Mouse (Mus musculus): ENCODE data around the gene Traf1. TPM values are rescaled to one million over a fixed set of nuclear protein-coding genes. Genes with fewer than 3 reads are reported as not detected.

Gene Traf1
- polyA plus RNA-seq, 1 experiment = 1.1 TPM

- Histone ChIP-seq H3ac (ENCODE audit: control insufficient read depth, insufficient read length) (no peak overlapping the region), H3K27me3 (ENCODE audit: control insufficient read depth, insufficient read depth, insufficient read length) (peaks cover 32% of the 10 kb centered on the region), H3K4me3 (no peak overlapping the region), H3K79me2 (ENCODE audit: control insufficient read depth, insufficient read depth) (no peaks in the 10 kb centered on the region), H3K36me3 (ENCODE audit: control insufficient read depth, insufficient read depth) (no peaks in the 10 kb centered on the region), H3K4me2 (ENCODE audit: low read depth) (no peak overlapping the region)
- no peak for TF ChIP-seq E2F4 (IDR thresholded peaks at IDR 0.05; ENCODE audit: insufficient read depth)
- TF ChIP-seq MAX (IDR thresholded peaks at IDR 0.05; ENCODE audit: low read depth) = no peak
- TF ChIP-seq MYOD1 (IDR thresholded peaks at IDR 0.05; ENCODE audit: control insufficient read depth in 1 of 3, insufficient read length in 2 of 3, low read depth in 2 of 3) = no peak
- TF ChIP-seq USF1 (IDR thresholded peaks at IDR 0.05; ENCODE audit: low read depth) = no peak
- no peak for TF ChIP-seq TCF3 (IDR thresholded peaks at IDR 0.05; ENCODE audit: insufficient read length, low read depth)
- TF ChIP-seq POLR2A (IDR thresholded peaks at IDR 0.05; ENCODE audit: insufficient read length, low read depth) = no peak
- TF ChIP-seq MYOG (IDR thresholded peaks at IDR 0.05; ENCODE audit: control insufficient read depth in 1 of 3, insufficient read depth in 1 of 3, insufficient read length in 2 of 3, low read depth in 2 of 3) = no peak
- TF ChIP-seq POLR2AphosphoS2 (IDR thresholded peaks at IDR 0.05; ENCODE audit: insufficient read length, low read depth) = no peak
- TF ChIP-seq CEBPB (IDR thresholded peaks at IDR 0.05; ENCODE audit: insufficient read depth, poor library complexity, severe bottlenecking) = no peak
- TF ChIP-seq TCF12 (IDR thresholded peaks at IDR 0.05; ENCODE audit: insufficient read depth, poor library complexity, severe bottlenecking) = no peak
- no peak for TF ChIP-seq SRF (IDR thresholded peaks at IDR 0.05; ENCODE audit: control insufficient read depth, insufficient read length, low read depth)
- no peak for TF ChIP-seq REST (IDR thresholded peaks at IDR 0.05; ENCODE audit: insufficient read depth, insufficient read length)
Measured at GRCm38 (mm10) chr2:34984885-34985284, 23.3 kb upstream of the Traf1 start.

DNA sequence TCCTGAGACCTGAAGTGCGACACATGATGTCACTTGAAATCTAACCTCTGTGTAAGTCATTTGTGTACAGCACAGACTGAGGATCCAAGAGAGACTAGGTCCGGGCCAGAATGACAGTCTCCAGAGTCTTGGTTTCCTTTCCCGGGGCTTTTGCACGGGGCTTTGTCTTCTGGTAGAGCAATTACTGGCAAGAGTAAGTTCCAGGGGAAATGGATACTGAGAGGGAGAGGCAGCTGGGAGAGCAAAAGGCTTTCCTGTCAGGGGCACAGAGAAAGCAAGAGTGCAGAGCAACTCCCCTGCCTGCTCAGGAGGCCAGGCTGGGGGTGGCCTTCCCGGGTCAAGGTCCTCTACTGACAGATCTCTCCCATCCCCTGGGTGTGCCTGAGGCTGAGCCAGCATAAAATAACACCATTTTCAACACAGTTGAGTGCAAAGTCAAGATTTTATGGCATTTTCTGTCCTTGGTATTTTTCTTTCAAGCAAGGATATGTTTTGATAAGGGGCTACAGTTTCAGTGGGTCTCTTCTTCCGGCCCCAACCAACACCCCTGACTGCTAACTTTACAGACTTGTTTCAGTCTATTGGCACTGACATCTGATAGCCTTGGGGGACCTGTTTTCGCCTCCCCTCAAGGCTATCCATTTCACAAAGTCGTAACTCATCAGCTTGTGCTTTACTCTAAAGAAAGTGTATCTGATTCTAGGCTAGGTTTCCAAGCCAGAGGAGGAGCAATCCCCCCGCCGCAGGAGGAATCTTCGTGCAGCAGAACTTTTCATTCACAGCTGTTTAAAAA is 21.5 kb upstream of the Traf1 start:
- Histone ChIP-seq H3K27me3 (ENCODE audit: control insufficient read depth, insufficient read depth, insufficient read length) (peaks cover 20% of the 10 kb centered on the region), H3K4me2 (ENCODE audit: low read depth) (no peak overlapping the region)

GRCm38 (mm10) chr2:34982096-34982724 is 20.6 kb upstream of the Traf1 start:
- H3K4me2 ChIP-seq (ENCODE audit: low read depth) = no peak overlapping the region
- H3ac ChIP-seq (ENCODE audit: control insufficient read depth, insufficient read length) = no peak overlapping the region
- H3K36me3 ChIP-seq (ENCODE audit: control insufficient read depth, insufficient read depth) = no peaks in the 10 kb centered on the region
- H3K4me3 ChIP-seq = no peak overlapping the region
- no peaks in the 10 kb centered on the region for H3K79me2 ChIP-seq (ENCODE audit: control insufficient read depth, insufficient read depth)
- peaks cover 18% of the 10 kb centered on the region for H3K27me3 ChIP-seq (ENCODE audit: control insufficient read depth, insufficient read depth, insufficient read length)
- no peak for TF ChIP-seq SRF (IDR thresholded peaks at IDR 0.05; ENCODE audit: control insufficient read depth, insufficient read length, low read depth)
- TF ChIP-seq POLR2AphosphoS2 (IDR thresholded peaks at IDR 0.05; ENCODE audit: insufficient read length, low read depth) = no peak
- no peak for TF ChIP-seq CEBPB (IDR thresholded peaks at IDR 0.05; ENCODE audit: insufficient read depth, poor library complexity, severe bottlenecking)
- no peak for TF ChIP-seq TCF3 (IDR thresholded peaks at IDR 0.05; ENCODE audit: insufficient read length, low read depth)
- TF ChIP-seq REST (IDR thresholded peaks at IDR 0.05; ENCODE audit: insufficient read depth, insufficient read length) = no peak
- no peak for TF ChIP-seq MAX (IDR thresholded peaks at IDR 0.05; ENCODE audit: low read depth)
- no peak for TF ChIP-seq MYOG (IDR thresholded peaks at IDR 0.05; ENCODE audit: control insufficient read depth in 1 of 3, insufficient read depth in 1 of 3, insufficient read length in 2 of 3, low read depth in 2 of 3)
- no peak for TF ChIP-seq USF1 (IDR thresholded peaks at IDR 0.05; ENCODE audit: low read depth)
- no peak for TF ChIP-seq MYOD1 (IDR thresholded peaks at IDR 0.05; ENCODE audit: control insufficient read depth in 1 of 3, insufficient read length in 2 of 3, low read depth in 2 of 3)
- TF ChIP-seq TCF12 (IDR thresholded peaks at IDR 0.05; ENCODE audit: insufficient read depth, poor library complexity, severe bottlenecking) = no peak

More for the DNA sequence above, 21.5 kb upstream of the Traf1 start:
- Histone ChIP-seq H3K79me2 (ENCODE audit: control insufficient read depth, insufficient read depth) (no peaks in the 10 kb centered on the region), H3K4me3 (no peak overlapping the region), H3K36me3 (ENCODE audit: control insufficient read depth, insufficient read depth) (no peaks in the 10 kb centered on the region), H3ac (ENCODE audit: control insufficient read depth, insufficient read length) (no peak overlapping the region)
- TF ChIP-seq MYOG (IDR thresholded peaks at IDR 0.05; ENCODE audit: control insufficient read depth in 1 of 3, insufficient read depth in 1 of 3, insufficient read length in 2 of 3, low read depth in 2 of 3) (no peak), POLR2AphosphoS2 (IDR thresholded peaks at IDR 0.05; ENCODE audit: insufficient read length, low read depth) (no peak), POLR2A (IDR thresholded peaks at IDR 0.05; ENCODE audit: insufficient read length, low read depth) (no peak), CEBPB (IDR thresholded peaks at IDR 0.05; ENCODE audit: insufficient read depth, poor library complexity, severe bottlenecking) (no peak), MAX (IDR thresholded peaks at IDR 0.05; ENCODE audit: low read depth) (no peak), USF1 (IDR thresholded peaks at IDR 0.05; ENCODE audit: low read depth) (no peak), SRF (IDR thresholded peaks at IDR 0.05; ENCODE audit: control insufficient read depth, insufficient read length, low read depth) (no peak), TCF12 (IDR thresholded peaks at IDR 0.05; ENCODE audit: insufficient read depth, poor library complexity, severe bottlenecking) (no peak), E2F4 (IDR thresholded peaks at IDR 0.05; ENCODE audit: insufficient read depth) (no peak), TCF3 (IDR thresholded peaks at IDR 0.05; ENCODE audit: insufficient read length, low read depth) (no peak), MYOD1 (IDR thresholded peaks at IDR 0.05; ENCODE audit: control insufficient read depth in 1 of 3, insufficient read length in 2 of 3, low read depth in 2 of 3) (no peak), REST (IDR thresholded peaks at IDR 0.05; ENCODE audit: insufficient read depth, insufficient read length) (no peak)

DNA sequence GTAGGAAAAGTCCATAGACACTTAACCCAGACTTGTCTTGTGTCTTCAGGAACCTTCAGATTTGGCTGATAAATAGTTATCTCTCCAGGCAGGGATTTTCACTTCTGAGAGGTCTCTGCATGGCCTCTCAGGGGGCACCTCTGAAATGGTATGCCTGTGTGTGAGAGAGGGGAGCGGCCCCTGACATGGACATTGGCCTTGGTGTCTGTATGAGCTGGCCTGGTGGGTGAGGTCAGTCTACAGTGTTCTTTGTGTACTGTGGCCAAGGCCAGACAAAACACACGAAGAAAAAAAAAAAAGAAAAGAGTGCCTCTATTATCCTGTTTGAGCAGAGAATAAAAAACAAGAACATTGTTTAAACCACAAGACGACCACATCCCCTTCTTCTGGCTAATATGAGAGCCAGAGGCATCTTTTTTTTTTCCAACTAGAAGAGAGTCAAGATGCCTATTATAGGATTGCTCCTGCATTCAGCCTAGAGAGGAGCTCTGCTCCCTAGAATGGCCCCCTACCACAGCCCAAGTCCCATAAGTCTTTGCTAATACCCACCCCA is 18.0 kb upstream of the Traf1 start:
- TF ChIP-seq CEBPB (IDR thresholded peaks at IDR 0.05; ENCODE audit: insufficient read depth, poor library complexity, severe bottlenecking) (no peak), MYOD1 (IDR thresholded peaks at IDR 0.05; ENCODE audit: control insufficient read depth in 1 of 3, insufficient read length in 2 of 3, low read depth in 2 of 3) (no peak), MYOG (IDR thresholded peaks at IDR 0.05; ENCODE audit: control insufficient read depth in 1 of 3, insufficient read depth in 1 of 3, insufficient read length in 2 of 3, low read depth in 2 of 3) (no peak), USF1 (IDR thresholded peaks at IDR 0.05; ENCODE audit: low read depth) (no peak), REST (IDR thresholded peaks at IDR 0.05; ENCODE audit: insufficient read depth, insufficient read length) (no peak), MAX (IDR thresholded peaks at IDR 0.05; ENCODE audit: low read depth) (no peak)
- no peak overlapping the region for H3K4me2 ChIP-seq (ENCODE audit: low read depth)

More for the DNA sequence above, 18.0 kb upstream of the Traf1 start:
- Histone ChIP-seq H3K36me3 (ENCODE audit: control insufficient read depth, insufficient read depth) (no peaks in the 10 kb centered on the region), H3ac (ENCODE audit: control insufficient read depth, insufficient read length) (no peak overlapping the region), H3K79me2 (ENCODE audit: control insufficient read depth, insufficient read depth) (no peaks in the 10 kb centered on the region), H3K4me3 (no peak overlapping the region), H3K27me3 (ENCODE audit: control insufficient read depth, insufficient read depth, insufficient read length) (peaks cover 18% of the 10 kb centered on the region)

Measured in myocyte (in vitro differentiated cells).